Mouse (Mus musculus): Measurements from ENCODE around the gene Gnat1. TPM values are rescaled to one million over a fixed set of nuclear protein-coding genes. Genes with fewer than 3 reads are reported as not detected.
A peak's percentile ranks its signal among the peaks of the same experiment; 100 is the strongest.

The Gnat1 gene
- polyA plus RNA-seq, 1 experiment from 2014 or later: 1.9 TPM

DNA sequence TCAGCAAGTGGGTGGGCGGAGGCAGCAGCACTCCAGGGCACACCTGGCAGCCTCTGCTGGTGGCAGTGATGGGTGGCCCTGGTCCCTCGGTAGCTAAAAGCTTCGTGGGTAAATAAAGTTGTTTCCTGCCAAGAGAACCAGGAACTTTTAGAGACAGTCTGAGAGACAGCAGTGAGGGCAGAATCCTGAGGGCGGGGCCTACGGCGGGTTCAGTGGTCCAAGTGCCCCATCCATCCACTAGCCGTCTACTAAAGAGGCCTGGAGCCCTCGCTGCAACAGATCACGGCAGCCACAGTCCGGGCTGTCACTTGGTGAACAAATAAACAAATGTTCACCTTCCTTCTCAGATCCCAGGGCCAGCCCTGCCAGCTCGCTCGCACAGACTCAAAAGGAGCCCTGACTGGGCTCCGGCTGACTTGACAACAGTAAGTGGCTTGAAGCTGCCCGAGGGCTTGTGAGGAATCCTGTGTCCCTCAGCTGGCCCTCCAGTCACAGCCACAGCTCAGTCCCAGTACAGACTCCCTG, 49.5 kb downstream of the Gnat1 start:
- H3K9ac ChIP-seq (ENCODE audit: low read depth, low read length): no peak overlapping the region
- ATAC-seq: no peak
- peaks cover 21% of the 10 kb centered on the region for H3K4me1 ChIP-seq (replicated peaks; ENCODE audit: control insufficient read depth, insufficient read depth, low read length)
- no peak for TF ChIP-seq CTCF (IDR thresholded peaks at IDR 0.05; ENCODE audit: low read depth)
- peak overlapping the region; percentile 57; the same call in 1 of the 2 replicates for H3K27ac ChIP-seq (ENCODE audit: low read depth, low read length)
- no peaks in the 10 kb centered on the region for H3K9me3 ChIP-seq (ENCODE audit: control insufficient read depth)
- H3K36me3 ChIP-seq (ENCODE audit: control insufficient read depth, insufficient read depth): peaks cover 11% of the 10 kb centered on the region; the same call in 1 of the 2 replicates
- no peak overlapping the region for H3K4me3 ChIP-seq (ENCODE audit: low read depth, low read length)
- WGBS: 27% methylated on average over 14 of the region's 14 CpGs
- H3K27me3 ChIP-seq (replicated peaks; ENCODE audit: control insufficient read depth, insufficient read depth, low read length): no peaks in the 10 kb centered on the region
- peak overlapping the region; percentile 27 for H3K4me2 ChIP-seq (replicated peaks; ENCODE audit: low read depth)

DNA sequence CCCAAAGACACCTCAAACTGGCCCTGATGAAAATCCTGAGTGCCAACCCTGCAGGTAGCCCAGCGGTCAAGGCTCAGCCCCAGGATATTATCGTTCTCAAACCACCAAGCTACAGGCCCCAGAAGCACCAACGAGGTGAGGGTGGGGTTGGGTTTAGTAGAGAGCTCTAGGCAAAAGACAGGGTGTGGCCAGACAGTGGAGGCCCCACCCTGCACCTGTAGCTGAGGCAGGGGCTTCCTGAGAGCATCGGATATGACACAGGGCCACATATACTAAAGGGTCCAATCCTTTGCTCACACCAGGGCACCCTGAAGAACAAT, 50.1 kb downstream of the Gnat1 start:
- 0 out of 2 replicates have a peak overlapping the region, but pooled peaks have one; percentile 32 for H3K4me2 ChIP-seq (replicated peaks; ENCODE audit: low read depth)
- H3K4me3 ChIP-seq (ENCODE audit: low read depth, low read length): no peak overlapping the region
- H3K27me3 ChIP-seq (replicated peaks; ENCODE audit: control insufficient read depth, insufficient read depth, low read length): no peaks in the 10 kb centered on the region
- 18% methylated on average over 4 of the region's 4 CpGs for WGBS
- no peaks in the 10 kb centered on the region for H3K9me3 ChIP-seq (ENCODE audit: control insufficient read depth)
- H3K36me3 ChIP-seq (ENCODE audit: control insufficient read depth, insufficient read depth): peaks cover 14% of the 10 kb centered on the region; the same call in 1 of the 2 replicates
- no peak for TF ChIP-seq CTCF (IDR thresholded peaks at IDR 0.05; ENCODE audit: low read depth)
- no peak overlapping the region for H3K9ac ChIP-seq (ENCODE audit: low read depth, low read length)
- ATAC-seq: no peak
- H3K4me1 ChIP-seq (replicated peaks; ENCODE audit: control insufficient read depth, insufficient read depth, low read length): peaks cover 22% of the 10 kb centered on the region
- H3K27ac ChIP-seq (ENCODE audit: low read depth, low read length): peak overlapping the region; percentile 54; the same call in 1 of the 2 replicates

DNA sequence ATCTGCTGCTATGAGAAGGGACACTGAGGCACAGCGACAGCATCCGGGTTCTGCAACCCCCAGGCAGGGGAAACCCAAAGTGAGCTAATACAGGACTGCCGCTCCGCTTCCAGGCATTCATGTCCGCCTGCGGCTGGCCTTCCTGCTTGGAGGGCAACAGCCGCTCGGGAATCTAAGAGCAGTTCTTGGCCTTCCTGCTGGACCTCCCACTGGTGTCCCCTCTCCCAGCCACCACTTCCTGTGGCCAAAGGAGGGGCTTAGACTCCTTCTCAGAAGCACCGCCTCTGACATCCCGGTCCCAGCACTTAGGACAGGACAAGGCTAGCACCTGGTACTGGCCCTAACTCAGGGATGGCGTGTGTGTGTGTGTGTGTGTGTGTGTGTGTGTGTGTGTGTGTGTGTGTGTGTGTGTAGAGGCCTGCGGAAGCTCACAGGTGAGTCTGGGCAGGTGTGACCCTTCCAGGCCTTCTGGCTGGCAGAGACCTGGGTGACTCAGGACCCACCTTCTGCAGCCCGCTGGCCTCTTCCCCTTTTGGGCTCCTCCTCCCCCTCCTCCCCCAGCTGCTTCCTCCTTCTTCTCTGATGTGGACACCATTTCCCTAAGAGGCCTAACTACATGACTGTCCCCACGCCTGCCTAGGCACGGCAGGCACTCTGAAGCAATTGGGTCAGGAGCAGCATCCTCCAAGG, 50.6 kb downstream of the Gnat1 start:
- peaks cover 14% of the 10 kb centered on the region; the same call in 1 of the 2 replicates for H3K36me3 ChIP-seq (ENCODE audit: control insufficient read depth, insufficient read depth)
- no peaks in the 10 kb centered on the region for H3K27me3 ChIP-seq (replicated peaks; ENCODE audit: control insufficient read depth, insufficient read depth, low read length)
- H3K9ac ChIP-seq (ENCODE audit: low read depth, low read length): no peak overlapping the region
- no peaks in the 10 kb centered on the region for H3K9me3 ChIP-seq (ENCODE audit: control insufficient read depth)
- no peak for ATAC-seq
- H3K27ac ChIP-seq (ENCODE audit: low read depth, low read length): peak overlapping the region; percentile 54; the same call in 1 of the 2 replicates
- peaks cover 27% of the 10 kb centered on the region for H3K4me1 ChIP-seq (replicated peaks; ENCODE audit: control insufficient read depth, insufficient read depth, low read length)
- H3K4me2 ChIP-seq (replicated peaks; ENCODE audit: low read depth): peak overlapping the region; percentile 32
- no peak for TF ChIP-seq CTCF (IDR thresholded peaks at IDR 0.05; ENCODE audit: low read depth)
- no peak overlapping the region for H3K4me3 ChIP-seq (ENCODE audit: low read depth, low read length)
- 56% methylated on average over 15 of the region's 15 CpGs for WGBS

DNA sequence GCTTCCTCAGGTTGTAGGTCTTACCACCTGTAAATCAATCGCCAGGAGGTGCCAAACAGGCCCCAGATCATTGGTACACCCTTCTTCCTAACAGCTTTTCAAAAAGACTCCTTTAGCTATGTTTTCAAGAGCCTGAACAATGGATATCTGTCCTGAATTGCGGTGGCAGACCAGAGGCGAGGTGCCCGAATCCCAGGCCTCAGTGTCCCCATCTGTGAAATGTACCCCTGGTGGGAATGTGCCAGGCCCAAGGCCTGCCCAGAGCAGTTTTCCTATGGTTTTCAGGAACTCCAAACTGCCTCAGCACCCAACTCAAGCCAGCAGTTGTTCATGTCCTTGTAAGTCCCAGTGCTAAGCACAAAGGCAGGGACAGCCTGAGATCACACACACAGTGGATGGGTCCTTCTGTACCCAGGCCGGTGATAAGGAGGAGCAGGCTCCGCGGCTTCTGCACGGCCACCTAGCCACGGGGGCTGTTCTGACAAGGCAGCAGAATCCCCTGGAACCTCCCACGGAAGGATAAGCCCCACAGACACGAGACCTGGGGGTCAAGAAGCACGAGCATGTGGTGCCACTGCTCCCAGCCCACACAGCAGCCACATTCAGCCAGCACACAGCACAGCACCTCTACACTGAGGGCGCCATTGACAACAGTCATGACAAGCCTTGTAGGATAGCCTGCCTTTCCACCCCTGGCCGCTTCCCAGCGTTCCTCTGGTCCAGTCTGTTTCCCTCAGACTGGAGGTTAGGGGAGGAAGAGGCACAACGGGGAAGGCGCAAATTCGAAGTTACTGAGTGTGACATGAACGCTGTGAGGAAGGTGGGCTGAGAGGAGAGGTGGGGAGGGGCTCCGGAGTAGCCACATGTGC, 51.9 kb downstream of the Gnat1 start:
- no peaks in the 10 kb centered on the region for H3K9me3 ChIP-seq (ENCODE audit: control insufficient read depth)
- no peak for TF ChIP-seq CTCF (IDR thresholded peaks at IDR 0.05; ENCODE audit: low read depth)
- no peaks in the 10 kb centered on the region for H3K27me3 ChIP-seq (replicated peaks; ENCODE audit: control insufficient read depth, insufficient read depth, low read length)
- no peak overlapping the region for H3K4me2 ChIP-seq (replicated peaks; ENCODE audit: low read depth)
- H3K27ac ChIP-seq (ENCODE audit: low read depth, low read length): peak overlapping the region; percentile 54
- H3K9ac ChIP-seq (ENCODE audit: low read depth, low read length): 0 out of 2 replicates have a peak overlapping the region, but pooled peaks have one; percentile 0
- 53% methylated on average over 20 of the region's 20 CpGs for WGBS
- peaks cover 17% of the 10 kb centered on the region for H3K36me3 ChIP-seq (ENCODE audit: control insufficient read depth, insufficient read depth)
- no peak for ATAC-seq
- peaks cover 27% of the 10 kb centered on the region for H3K4me1 ChIP-seq (replicated peaks; ENCODE audit: control insufficient read depth, insufficient read depth, low read length)
- no peak overlapping the region for H3K4me3 ChIP-seq (ENCODE audit: low read depth, low read length)

DNA sequence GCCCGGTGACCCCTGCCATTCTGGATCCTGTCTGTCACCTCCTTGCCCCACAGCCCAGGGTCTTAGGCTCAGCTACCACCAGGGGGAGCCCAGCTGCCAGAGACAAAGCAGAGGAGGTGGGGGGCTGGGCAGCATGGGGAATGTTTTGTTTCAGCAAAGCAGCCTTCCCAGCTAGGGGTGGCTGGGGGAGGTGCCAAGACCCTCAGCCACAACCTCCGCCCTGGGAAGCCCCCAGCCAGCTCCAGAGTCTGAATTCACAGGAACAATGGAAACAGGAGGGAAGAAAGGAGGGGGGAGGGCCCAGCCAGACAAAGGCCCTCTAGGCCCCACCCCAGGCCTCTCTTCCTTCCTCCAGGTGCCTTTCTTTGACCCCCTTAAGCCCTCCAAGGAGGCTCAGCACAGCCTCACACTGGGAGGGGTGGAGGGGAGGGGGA, 52.7 kb downstream of the Gnat1 start:
- H3K9ac ChIP-seq (ENCODE audit: low read depth, low read length): no peak overlapping the region; the same call in 1 of the 2 replicates
- ATAC-seq: peak; percentile 20; the same call in 1 of the 2 replicates
- TF ChIP-seq CTCF (IDR thresholded peaks at IDR 0.05; ENCODE audit: low read depth): peak; percentile 96
- peaks cover 27% of the 10 kb centered on the region for H3K4me1 ChIP-seq (replicated peaks; ENCODE audit: control insufficient read depth, insufficient read depth, low read length)
- 27% methylated on average over 2 of the region's 2 CpGs for WGBS
- peaks cover 23% of the 10 kb centered on the region for H3K36me3 ChIP-seq (ENCODE audit: control insufficient read depth, insufficient read depth)
- peak overlapping the region; percentile 41 for H3K4me2 ChIP-seq (replicated peaks; ENCODE audit: low read depth)
- H3K4me3 ChIP-seq (ENCODE audit: low read depth, low read length): no peak overlapping the region
- H3K27me3 ChIP-seq (replicated peaks; ENCODE audit: control insufficient read depth, insufficient read depth, low read length): no peaks in the 10 kb centered on the region
- H3K9me3 ChIP-seq (ENCODE audit: control insufficient read depth): no peaks in the 10 kb centered on the region
- peak overlapping the region; percentile 54; the same call in 1 of the 2 replicates for H3K27ac ChIP-seq (ENCODE audit: low read depth, low read length)
